Mouse (Mus musculus) liver, adult 2 months (tissue): ENCODE data around the gene Arap2. TPM values are rescaled to one million over a fixed set of nuclear protein-coding genes. Genes with fewer than 3 reads are reported as not detected.

Experiments
- DNase-seq: peaks from one replicate; pipeline ENCODE4 v3.0.0-alpha.2; 2011; ENCODE audit warnings: low read depth, low spot score; ENCODE audit errors: extremely low read depth
- H3K27ac ChIP-seq: fragments of 200-500 bp; replicated peaks from 2 replicates; pipeline ENCODE4 v1.5.1; 2012; ENCODE audit warnings: low read depth, mild to moderate bottlenecking, control low read depth, inconsistent platforms, low read length; ENCODE audit not compliant: insufficient read depth
- H3K27me3 ChIP-seq: fragments of 200-500 bp; 2 replicates; pipeline ENCODE4 v1.6.1; 2012; ENCODE audit warnings: mild to moderate bottlenecking, moderate library complexity, low read length, inconsistent platforms; ENCODE audit not compliant: control insufficient read depth, insufficient read depth
- H3K36me3 ChIP-seq: fragments of 200-500 bp; 2 replicates; pipeline ENCODE4 v1.6.1; 2012; ENCODE audit warnings: low read length, inconsistent platforms; ENCODE audit not compliant: control insufficient read depth, insufficient read depth
- H3K4me1 ChIP-seq: fragments of 200-500 bp; 2 replicates; pipeline ENCODE4 v1.6.1; 2011; ENCODE audit warnings: low read length; ENCODE audit not compliant: control insufficient read depth, insufficient read depth
- H3K4me3 ChIP-seq: fragments of 200-500 bp; 2 replicates; pipeline ENCODE4 v1.5.1; 2011; ENCODE audit warnings: low read depth, mild to moderate bottlenecking, control low read depth, low read length, moderate library complexity; ENCODE audit not compliant: insufficient read depth
- H3K79me2 ChIP-seq: fragments of 200-500 bp; 2 replicates; pipeline ENCODE4 v1.6.1; 2012; ENCODE audit warnings: inconsistent platforms, mild to moderate bottlenecking, low read length, moderate library complexity; ENCODE audit not compliant: control insufficient read depth, insufficient read depth
- H3K9ac ChIP-seq: fragments of 200-500 bp; 2 replicates; pipeline ENCODE4 v1.6.1; 2012; ENCODE audit warnings: low read depth, mild to moderate bottlenecking, control low read depth, inconsistent platforms, low read length
- CTCF ChIP-seq: fragments of 200-500 bp; IDR thresholded peaks from 2 replicates; pipeline ENCODE4 v1.5.1; 2011; ENCODE audit warnings: low read depth, low read length, control low read depth
- POLR2A ChIP-seq: fragments of 200-500 bp; IDR thresholded peaks from 2 replicates; pipeline ENCODE4 v1.6.1; 2011; ENCODE audit warnings: low read length, control low read depth; ENCODE audit not compliant: insufficient read depth; ENCODE audit errors: extremely low read depth
- WGBS: fragments of 180-500 bp; shearing (Covaris S2); methylation state at CpG from one replicate; pipeline ENCODE4 v1.1.7; 2018; 5-methylcytosine and 5-hydroxymethylcytosine counted together
- polyA plus RNA-seq: library from polyadenylated mRNA; depleted of rRNA; stranded (reverse); fragments of >200 nt; gene quantifications from 2 replicates; pipeline ENCODE4 v1.2.3, GENCODE M21; 2012; rRNA removed
- total RNA-seq: library from RNA; depleted of rRNA; stranded (reverse); fragments of >200 nt; gene quantifications from 2 replicates; pipeline ENCODE4 v1.2.3, GENCODE M21; 2014; rRNA removed

Gene Arap2
- total RNA-seq (24.0 and 28.9 TPM in 2 replicates), polyA plus RNA-seq (1.7 and 2.1 TPM in 2 replicates)

GRCm38 (mm10) chr5:62765784-62766701 lies at the start of gene Arap2:
Gene Arap2, minus strand, starts transcription at chr5:62766159.
- no peaks in the 10 kb centered on the region for H3K27me3 ChIP-seq
- peak within 1 kb of the TSS; percentile 88 for H3K27ac ChIP-seq
- peak; percentile 52 for DNase-seq
- H3K79me2 ChIP-seq, result no peaks in the 10 kb centered on the region; the same call in 1 of the 2 replicates
- H3K9ac ChIP-seq, result peak within 1 kb of the TSS; percentile 99
- WGBS, result 1% methylated on average over 102 of the region's 106 CpGs
- H3K36me3 ChIP-seq, result no peaks in the 10 kb centered on the region
- no peak for TF ChIP-seq CTCF
- TF ChIP-seq POLR2A, result no peak
- peaks cover 13% of the 10 kb centered on the region for H3K4me1 ChIP-seq
- peak within 1 kb of the TSS; percentile 100 for H3K4me3 ChIP-seq

- Histone ChIP-seq H3K9ac (no peak overlapping the region), H3K4me3 (no peak overlapping the region), H3K4me1 (no peaks in the 10 kb centered on the region), H3K79me2 (no peaks in the 10 kb centered on the region), H3K27ac (no peak overlapping the region), H3K27me3 (no peaks in the 10 kb centered on the region), H3K36me3 (no peaks in the 10 kb centered on the region)
- DNase-seq, result peak; percentile 7
- WGBS, result 62% methylated on average over 1 of the region's 1 CpGs
- no peak for TF ChIP-seq CTCF
- no peak for TF ChIP-seq POLR2A
These were observed 49.8 kb upstream of the Arap2 start for GRCm38 (mm10) chr5:62815741-62816140.

- H3K27me3 ChIP-seq, result no peaks in the 10 kb centered on the region
- H3K27ac ChIP-seq, result no peak overlapping the region
- no peaks in the 10 kb centered on the region for H3K79me2 ChIP-seq
- no peak overlapping the region for H3K9ac ChIP-seq
- WGBS, result 53% methylated on average over 1 of the region's 1 CpGs
- no peaks in the 10 kb centered on the region for H3K4me1 ChIP-seq
- H3K4me3 ChIP-seq, result no peak overlapping the region
- H3K36me3 ChIP-seq, result no peaks in the 10 kb centered on the region
- DNase-seq, result no peak
- TF ChIP-seq POLR2A (no peak), CTCF (no peak)
These were observed 48.1 kb upstream of the Arap2 start for GRCm38 (mm10) chr5:62814072-62814414.

GRCm38 (mm10) chr5:62813402-62814071 lies 47.6 kb upstream of the Arap2 start, which contains the start of gene Dthd1:
Gene Dthd1, plus strand, starts transcription at chr5:62813823.
- Histone ChIP-seq H3K9ac (no peak within 1 kb of the TSS), H3K36me3 (no peaks in the 10 kb centered on the region), H3K79me2 (no peaks in the 10 kb centered on the region), H3K27me3 (no peaks in the 10 kb centered on the region), H3K27ac (no peak within 1 kb of the TSS), H3K4me1 (no peaks in the 10 kb centered on the region), H3K4me3 (no peak within 1 kb of the TSS)
- 81% methylated on average over 6 of the region's 6 CpGs for WGBS
- DNase-seq, result no peak
- TF ChIP-seq POLR2A, result no peak
- no peak for TF ChIP-seq CTCF

GRCm38 (mm10) chr5:62792776-62793175 lies 26.8 kb upstream of the Arap2 start:
- no peaks in the 10 kb centered on the region for H3K36me3 ChIP-seq
- H3K4me1 ChIP-seq, result no peaks in the 10 kb centered on the region
- H3K27ac ChIP-seq, result no peak overlapping the region
- 87% methylated on average over 1 of the region's 1 CpGs for WGBS
- no peak overlapping the region for H3K4me3 ChIP-seq
- no peaks in the 10 kb centered on the region for H3K27me3 ChIP-seq
- H3K79me2 ChIP-seq, result no peaks in the 10 kb centered on the region
- DNase-seq, result no peak
- TF ChIP-seq POLR2A, result no peak
- no peak overlapping the region for H3K9ac ChIP-seq
